Mouse (Mus musculus): ENCODE data around the gene Prkce. TPM values are rescaled to one million over a fixed set of nuclear protein-coding genes. Genes with fewer than 3 reads are reported as not detected.

Gene Prkce
- polyA plus RNA-seq, 1 experiment, result 1.9 TPM

DNA sequence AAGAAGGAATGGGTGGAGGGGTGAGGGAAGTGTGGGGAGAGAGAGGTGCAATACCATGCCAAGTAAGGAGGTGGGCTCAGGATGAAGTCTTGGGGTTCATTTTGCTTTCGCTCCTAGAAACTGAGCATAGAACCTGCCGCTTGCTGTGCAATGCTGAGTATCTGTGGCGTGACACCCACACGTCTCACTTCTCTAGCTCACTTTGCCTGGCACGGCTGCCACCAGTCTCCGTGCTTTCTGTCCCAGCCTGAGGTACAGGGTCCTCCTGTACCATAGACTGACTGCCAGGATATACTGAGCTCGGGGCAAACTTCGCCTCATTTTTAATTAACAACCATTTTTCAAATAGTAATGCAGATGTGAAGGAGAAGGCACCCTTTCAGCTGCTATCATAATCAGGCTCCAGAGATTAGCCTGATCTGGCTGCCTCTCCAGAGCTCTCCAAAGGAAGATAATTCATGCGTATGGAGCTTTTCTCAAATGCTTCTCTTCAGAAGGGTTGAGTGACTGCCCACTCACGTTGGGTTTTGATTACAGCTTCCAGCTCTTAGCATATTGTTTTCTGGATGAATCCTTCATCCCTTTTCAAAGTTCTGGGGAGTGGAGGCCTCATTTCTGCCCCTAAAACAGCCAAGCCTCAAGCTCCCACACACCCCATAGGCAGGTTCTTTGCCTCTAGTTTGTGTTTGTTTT lies 253.2 kb downstream of the Prkce start:
- Histone ChIP-seq H3K36me3 (ENCODE audit: control insufficient read depth, insufficient read depth) (no peaks in the 10 kb centered on the region), H3K4me2 (ENCODE audit: low read depth) (no peak overlapping the region), H3K27me3 (ENCODE audit: control insufficient read depth, insufficient read depth, insufficient read length) (no peaks in the 10 kb centered on the region), H3ac (ENCODE audit: control insufficient read depth, insufficient read length) (no peak overlapping the region), H3K79me2 (ENCODE audit: control insufficient read depth, insufficient read depth) (no peaks in the 10 kb centered on the region), H3K4me3 (no peak overlapping the region)
- TF ChIP-seq MYOG (IDR thresholded peaks at IDR 0.05; ENCODE audit: control insufficient read depth in 1 of 3, insufficient read depth in 1 of 3, insufficient read length in 2 of 3, low read depth in 2 of 3) (no peak), TCF12 (IDR thresholded peaks at IDR 0.05; ENCODE audit: insufficient read depth, poor library complexity, severe bottlenecking) (no peak), SRF (IDR thresholded peaks at IDR 0.05; ENCODE audit: control insufficient read depth, insufficient read length, low read depth) (no peak), REST (IDR thresholded peaks at IDR 0.05; ENCODE audit: insufficient read depth, insufficient read length) (no peak), POLR2AphosphoS2 (IDR thresholded peaks at IDR 0.05; ENCODE audit: insufficient read length, low read depth) (no peak)

DNA sequence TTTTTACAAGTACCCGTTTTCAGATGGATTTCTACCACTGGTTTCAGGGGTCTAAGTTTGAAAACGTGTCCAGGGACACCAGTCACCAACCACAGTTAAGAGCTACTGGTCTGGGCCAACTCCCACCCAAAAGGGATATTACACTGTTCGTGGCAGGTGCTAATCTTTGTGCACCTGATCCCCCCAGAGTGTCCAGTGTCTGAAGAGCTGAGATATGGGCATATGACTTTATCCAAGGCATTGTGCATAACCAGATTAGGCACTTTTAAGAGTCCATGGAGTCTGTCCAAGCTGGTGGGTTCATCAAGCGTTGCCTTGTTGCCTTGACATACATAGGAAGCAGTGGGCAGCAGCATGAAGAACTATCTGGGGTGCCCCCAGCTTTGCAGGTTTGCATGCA lies 254.4 kb downstream of the Prkce start:
- Histone ChIP-seq H3K36me3 (ENCODE audit: control insufficient read depth, insufficient read depth) (no peaks in the 10 kb centered on the region), H3K4me3 (no peak overlapping the region), H3K4me2 (ENCODE audit: low read depth) (no peak overlapping the region), H3K79me2 (ENCODE audit: control insufficient read depth, insufficient read depth) (no peaks in the 10 kb centered on the region), H3ac (ENCODE audit: control insufficient read depth, insufficient read length) (no peak overlapping the region), H3K27me3 (ENCODE audit: control insufficient read depth, insufficient read depth, insufficient read length) (no peaks in the 10 kb centered on the region)
- TF ChIP-seq MYOG (IDR thresholded peaks at IDR 0.05; ENCODE audit: control insufficient read depth in 1 of 3, insufficient read depth in 1 of 3, insufficient read length in 2 of 3, low read depth in 2 of 3), result no peak
- no peak for TF ChIP-seq MAX (IDR thresholded peaks at IDR 0.05; ENCODE audit: low read depth)
- no peak for TF ChIP-seq SRF (IDR thresholded peaks at IDR 0.05; ENCODE audit: control insufficient read depth, insufficient read length, low read depth)
- TF ChIP-seq E2F4 (IDR thresholded peaks at IDR 0.05; ENCODE audit: insufficient read depth), result no peak
- no peak for TF ChIP-seq MYOD1 (IDR thresholded peaks at IDR 0.05; ENCODE audit: control insufficient read depth in 1 of 3, insufficient read length in 2 of 3, low read depth in 2 of 3)
- no peak for TF ChIP-seq CEBPB (IDR thresholded peaks at IDR 0.05; ENCODE audit: insufficient read depth, poor library complexity, severe bottlenecking)
- no peak for TF ChIP-seq REST (IDR thresholded peaks at IDR 0.05; ENCODE audit: insufficient read depth, insufficient read length)
- no peak for TF ChIP-seq TCF3 (IDR thresholded peaks at IDR 0.05; ENCODE audit: insufficient read length, low read depth)
- no peak for TF ChIP-seq POLR2A (IDR thresholded peaks at IDR 0.05; ENCODE audit: insufficient read length, low read depth)

- no peaks in the 10 kb centered on the region for H3K27me3 ChIP-seq (ENCODE audit: control insufficient read depth, insufficient read depth, insufficient read length)
- TF ChIP-seq CEBPB (IDR thresholded peaks at IDR 0.05; ENCODE audit: insufficient read depth, poor library complexity, severe bottlenecking) (no peak), MAX (IDR thresholded peaks at IDR 0.05; ENCODE audit: low read depth) (no peak), USF1 (IDR thresholded peaks at IDR 0.05; ENCODE audit: low read depth) (no peak), POLR2AphosphoS2 (IDR thresholded peaks at IDR 0.05; ENCODE audit: insufficient read length, low read depth) (no peak), E2F4 (IDR thresholded peaks at IDR 0.05; ENCODE audit: insufficient read depth) (no peak), MYOG (IDR thresholded peaks at IDR 0.05; ENCODE audit: control insufficient read depth in 1 of 3, insufficient read depth in 1 of 3, insufficient read length in 2 of 3, low read depth in 2 of 3) (no peak), SRF (IDR thresholded peaks at IDR 0.05; ENCODE audit: control insufficient read depth, insufficient read length, low read depth) (no peak), POLR2A (IDR thresholded peaks at IDR 0.05; ENCODE audit: insufficient read length, low read depth) (no peak), MYOD1 (IDR thresholded peaks at IDR 0.05; ENCODE audit: control insufficient read depth in 1 of 3, insufficient read length in 2 of 3, low read depth in 2 of 3) (no peak), REST (IDR thresholded peaks at IDR 0.05; ENCODE audit: insufficient read depth, insufficient read length) (no peak), TCF3 (IDR thresholded peaks at IDR 0.05; ENCODE audit: insufficient read length, low read depth) (no peak), TCF12 (IDR thresholded peaks at IDR 0.05; ENCODE audit: insufficient read depth, poor library complexity, severe bottlenecking) (no peak)
- H3K4me3 ChIP-seq, result no peak overlapping the region
These were observed 262.3 kb downstream of the Prkce start for GRCm38 (mm10) chr17:86429877-86430276.

GRCm38 (mm10) chr17:86433117-86433516 lies 265.5 kb downstream of the Prkce start:
- no peak overlapping the region for H3ac ChIP-seq (ENCODE audit: control insufficient read depth, insufficient read length)
- H3K36me3 ChIP-seq (ENCODE audit: control insufficient read depth, insufficient read depth), result no peaks in the 10 kb centered on the region
- no peak overlapping the region for H3K4me2 ChIP-seq (ENCODE audit: low read depth)
- TF ChIP-seq SRF (IDR thresholded peaks at IDR 0.05; ENCODE audit: control insufficient read depth, insufficient read length, low read depth) (no peak), TCF12 (IDR thresholded peaks at IDR 0.05; ENCODE audit: insufficient read depth, poor library complexity, severe bottlenecking) (no peak), CEBPB (IDR thresholded peaks at IDR 0.05; ENCODE audit: insufficient read depth, poor library complexity, severe bottlenecking) (no peak), TCF3 (IDR thresholded peaks at IDR 0.05; ENCODE audit: insufficient read length, low read depth) (no peak), MYOD1 (IDR thresholded peaks at IDR 0.05; ENCODE audit: control insufficient read depth in 1 of 3, insufficient read length in 2 of 3, low read depth in 2 of 3) (no peak), MYOG (IDR thresholded peaks at IDR 0.05; ENCODE audit: control insufficient read depth in 1 of 3, insufficient read depth in 1 of 3, insufficient read length in 2 of 3, low read depth in 2 of 3) (no peak), USF1 (IDR thresholded peaks at IDR 0.05; ENCODE audit: low read depth) (no peak), REST (IDR thresholded peaks at IDR 0.05; ENCODE audit: insufficient read depth, insufficient read length) (no peak), POLR2A (IDR thresholded peaks at IDR 0.05; ENCODE audit: insufficient read length, low read depth) (no peak), MAX (IDR thresholded peaks at IDR 0.05; ENCODE audit: low read depth) (no peak), E2F4 (IDR thresholded peaks at IDR 0.05; ENCODE audit: insufficient read depth) (no peak), POLR2AphosphoS2 (IDR thresholded peaks at IDR 0.05; ENCODE audit: insufficient read length, low read depth) (no peak)
- H3K79me2 ChIP-seq (ENCODE audit: control insufficient read depth, insufficient read depth), result no peaks in the 10 kb centered on the region
- H3K27me3 ChIP-seq (ENCODE audit: control insufficient read depth, insufficient read depth, insufficient read length), result no peaks in the 10 kb centered on the region
- H3K4me3 ChIP-seq, result no peak overlapping the region

More at GRCm38 (mm10) chr17:86429877-86430276, 262.3 kb downstream of the Prkce start:
- H3ac ChIP-seq (ENCODE audit: control insufficient read depth, insufficient read length), result no peak overlapping the region
- H3K4me2 ChIP-seq (ENCODE audit: low read depth), result no peak overlapping the region
- H3K36me3 ChIP-seq (ENCODE audit: control insufficient read depth, insufficient read depth), result no peaks in the 10 kb centered on the region
- no peaks in the 10 kb centered on the region for H3K79me2 ChIP-seq (ENCODE audit: control insufficient read depth, insufficient read depth)
